Mouse (Mus musculus): ENCODE measurements around the gene Eef2kmt.

- no peak for TF ChIP-seq CTCF (IDR thresholded peaks at IDR 0.05; ENCODE audit: low read depth)
- TF ChIP-seq EP300 (IDR thresholded peaks at IDR 0.05; ENCODE audit: low read depth) = no peak
Measured at GRCm38 (mm10) chr16:5242355-5242754, 13.4 kb downstream of the Eef2kmt start.
